Mouse (Mus musculus) E14TG2a.4 (cell line): ENCODE measurements at regions not wholly inside any gene's neighbourhood (a gene's known extent, or its start where the extent isn't known, plus 50 kb on each side); places are given as distances from the start of the nearest gene placed in this dataset.
A peak's percentile ranks its signal among the peaks of the same experiment; 100 is the strongest.

Experiments used
- CTCF ChIP-seq: conservative IDR thresholded peaks from 2 replicates; pipeline ENCODE4 v1.5.1; 2014; ENCODE audit warnings: low read length
- NANOG ChIP-seq: IDR thresholded peaks from 2 replicates; pipeline ENCODE4 v1.6.1; 2014; ENCODE audit warnings: borderline replicate concordance, low read length, mixed read lengths

DNA sequence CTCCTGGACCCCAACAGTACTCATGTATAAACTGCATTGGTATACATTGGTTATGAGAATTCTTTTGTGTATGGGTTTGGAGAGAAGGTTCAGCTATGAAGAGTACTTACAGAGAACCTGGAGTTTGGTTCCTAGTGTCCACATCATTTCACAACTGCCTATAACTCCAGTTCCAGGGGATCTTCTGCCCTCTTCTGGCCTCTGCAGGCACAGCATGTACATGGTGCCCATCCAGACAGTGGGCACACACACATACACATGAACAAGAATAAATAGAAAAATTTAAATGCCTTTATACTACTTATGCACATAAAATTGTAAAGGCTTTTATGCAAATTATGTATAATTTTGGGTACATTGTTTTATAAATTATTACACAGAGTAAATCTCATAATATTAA lies 59.9 kb upstream of the Spon1 start:
- no peak for TF ChIP-seq NANOG
- peak; percentile 69 for TF ChIP-seq CTCF
